ENCODE assay signal across 1 mouse cellular context in the genomic region with DNA sequence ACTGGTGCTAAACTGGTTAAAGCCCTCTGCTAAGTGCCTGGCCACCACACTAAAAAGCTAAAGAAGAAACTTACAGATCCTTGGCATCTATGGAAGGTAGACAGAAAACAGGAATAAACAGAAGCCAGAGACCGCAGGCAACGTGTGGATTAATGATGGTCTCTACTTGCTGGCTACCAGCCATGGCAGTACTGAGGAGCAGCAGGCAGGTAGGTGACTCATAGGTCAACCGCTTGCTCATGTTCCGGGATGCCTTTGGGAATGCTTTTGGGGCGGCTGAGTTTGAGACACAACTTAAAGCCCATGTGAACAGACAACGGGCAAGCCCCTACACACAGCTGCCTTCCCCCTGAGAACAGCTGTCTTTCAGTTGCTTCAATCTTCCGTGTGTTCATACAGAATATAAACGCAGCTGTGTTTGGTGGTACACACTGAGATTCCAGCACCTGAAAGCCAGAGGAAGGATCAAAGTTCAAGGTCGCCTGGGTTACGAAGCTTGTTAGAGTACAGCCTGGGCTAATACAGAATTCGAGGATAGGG.
TF ChIP-seq lines count a peak whose summit lies in the region.

No protein-coding gene starts in this region.

TF ChIP-seq in CH12.LX, 34 proteins besides CTCF, POLR2A, EP300 and RAD21:
- TF ChIP-seq MYC (IDR thresholded peaks at IDR 0.05; ENCODE audit: low read depth, low read length) (no peak), TCF12 (IDR thresholded peaks at IDR 0.05; ENCODE audit: low read depth, low read length) (peak; percentile 63; the same call in 1 of the 2 replicates), JUND (conservative IDR thresholded peaks at IDR 0.05; ENCODE audit: low read depth, low read length) (no peak), GABPA (IDR thresholded peaks at IDR 0.05; ENCODE audit: insufficient replicate concordance, low read depth, low read length) (no peak), JUN (IDR thresholded peaks at IDR 0.05; ENCODE audit: insufficient read depth, low read depth, low read length) (no peak)
TF ChIP-seq in CH12.LX: peak in this region for 1.
